Mouse (Mus musculus) gastrocnemius, adult 18-20 months (tissue): ENCODE data around the gene Ampd2. TPM values are rescaled to one million over a fixed set of nuclear protein-coding genes. Genes with fewer than 3 reads are reported as not detected.

Experiments
- total RNA-seq, 2 experiments: library from RNA; stranded (reverse); gene quantifications; 2 replicates each; pipeline ENCODE4 v1.2.3; 2021

The Ampd2 gene
- total RNA-seq, 2 experiments from 2014 or later, result 3.6 TPM

Other genes with a start within 250 kb of the Ampd2 start
- not detected for gene Eps8l3, start 209.4 kb downstream of the Ampd2 start, total RNA-seq
- 10 to 100 TPM; 86.9 to 93.2 TPM for gene Gstm5, start 190.8 kb downstream of the Ampd2 start, total RNA-seq
- gene Gstm7, start 154.8 kb downstream of the Ampd2 start, total RNA-seq, result 10 to 100 TPM; 12.8 to 14.7 TPM
- gene Gstm6, start 142.9 kb downstream of the Ampd2 start, total RNA-seq, result under 1 TPM; 0.45 to 0.46 TPM
- gene Gstm3, start 117.4 kb downstream of the Ampd2 start, total RNA-seq, result not detected
- gene Gstm2, start 100.2 kb downstream of the Ampd2 start, total RNA-seq, result 100 to 1,000 TPM in 1 of 2 experiments, 10 to 100 TPM in 1; 95.2 to 129 TPM
- gene Gstm1, start 68.7 kb downstream of the Ampd2 start, total RNA-seq, result 100 to 1,000 TPM; 201 to 229 TPM
- 10 to 100 TPM; 11.8 to 15.8 TPM for gene Gstm4, start 41.8 kb downstream of the Ampd2 start, total RNA-seq
- gene Gnat2, start 6.1 kb upstream of the Ampd2 start, total RNA-seq, result under 1 TPM; 0.45 to 0.94 TPM
- 10 to 100 TPM; 10.2 to 14.7 TPM for gene Gnai3, start 59.5 kb upstream of the Ampd2 start, total RNA-seq
- gene Gpr61, start 68.2 kb upstream of the Ampd2 start, total RNA-seq, result not detected
- gene Amigo1, start 99.7 kb upstream of the Ampd2 start, total RNA-seq, result 10 to 100 TPM; 23.9 to 26.3 TPM
- 1 to 10 TPM; 3.0 to 3.2 TPM for gene Cyb561d1, start 114.6 kb upstream of the Ampd2 start, total RNA-seq
- gene Atxn7l2, start 124.3 kb upstream of the Ampd2 start, total RNA-seq, result 1 to 10 TPM; 5.9 to 6.2 TPM
- gene Sypl2, start 140.0 kb upstream of the Ampd2 start, total RNA-seq, result 100 to 1,000 TPM; 213 to 250 TPM
- 10 to 100 TPM; 50.6 to 56.2 TPM for gene Psma5, start 170.3 kb upstream of the Ampd2 start, total RNA-seq
- 10 to 100 TPM; 41.8 to 46.3 TPM for gene Sort1, start 197.4 kb upstream of the Ampd2 start, total RNA-seq